Mouse (Mus musculus) liver (tissue): ENCODE results near the gene Zfp46.
A peak's percentile ranks its signal among the peaks of the same experiment; 100 is the strongest.

Experiments
- DNase-seq: peaks from one replicate; pipeline ENCODE4 v3.0.0-alpha.2; 2020; ENCODE audit warnings: mixed read lengths

Zfp46 gene

GRCm38 (mm10) chr4:136317667-136318066, 33.2 kb downstream of the Zfp46 start:
- no peak for DNase-seq

GRCm38 (mm10) chr4:136320016-136320415, 35.5 kb downstream of the Zfp46 start:
- no peak for DNase-seq

- DNase-seq, result no peak
Measured at GRCm38 (mm10) chr4:136324226-136324625, 39.7 kb downstream of the Zfp46 start.

GRCm38 (mm10) chr4:136327238-136327637, 42.8 kb downstream of the Zfp46 start:
- DNase-seq, result no peak

- DNase-seq, result no peak
Measured at GRCm38 (mm10) chr4:136328115-136328514, 43.6 kb downstream of the Zfp46 start.

- no peak for DNase-seq
Measured at GRCm38 (mm10) chr4:136331709-136332108, 47.2 kb downstream of the Zfp46 start.

- DNase-seq, result no peak
Measured at GRCm38 (mm10) chr4:136333191-136333590, 48.7 kb downstream of the Zfp46 start.

- DNase-seq, result no peak
Measured at GRCm38 (mm10) chr4:136335065-136335464, 50.6 kb downstream of the Zfp46 start.

- DNase-seq, result peak; percentile 10
Measured at GRCm38 (mm10) chr4:136337129-136337528, 52.6 kb downstream of the Zfp46 start.
